Mouse (Mus musculus) heart, postnatal 10 days (tissue): ENCODE measurements around the gene Cap1. TPM values are rescaled to one million over a fixed set of nuclear protein-coding genes. Genes with fewer than 3 reads are reported as not detected.
A peak's percentile ranks its signal among the peaks of the same experiment; 100 is the strongest.

Source experiments
- DNase-seq, 2 experiments: peaks; one replicate each; pipeline ENCODE4 v3.0.0; 2021
- intact Hi-C: fragments of 180-260 bp; cut with DNase I; formaldehyde crosslinking; loops from one replicate; pipeline ENCODE4 v1.15.1; 2025
- total RNA-seq, 2 experiments: library from RNA; stranded (reverse); gene quantifications; 2 replicates each; pipeline ENCODE4 v1.2.3; 2021

Cap1 gene
- total RNA-seq, 2 experiments from 2014 or later = 84.6 to 89.1 TPM

DNA sequence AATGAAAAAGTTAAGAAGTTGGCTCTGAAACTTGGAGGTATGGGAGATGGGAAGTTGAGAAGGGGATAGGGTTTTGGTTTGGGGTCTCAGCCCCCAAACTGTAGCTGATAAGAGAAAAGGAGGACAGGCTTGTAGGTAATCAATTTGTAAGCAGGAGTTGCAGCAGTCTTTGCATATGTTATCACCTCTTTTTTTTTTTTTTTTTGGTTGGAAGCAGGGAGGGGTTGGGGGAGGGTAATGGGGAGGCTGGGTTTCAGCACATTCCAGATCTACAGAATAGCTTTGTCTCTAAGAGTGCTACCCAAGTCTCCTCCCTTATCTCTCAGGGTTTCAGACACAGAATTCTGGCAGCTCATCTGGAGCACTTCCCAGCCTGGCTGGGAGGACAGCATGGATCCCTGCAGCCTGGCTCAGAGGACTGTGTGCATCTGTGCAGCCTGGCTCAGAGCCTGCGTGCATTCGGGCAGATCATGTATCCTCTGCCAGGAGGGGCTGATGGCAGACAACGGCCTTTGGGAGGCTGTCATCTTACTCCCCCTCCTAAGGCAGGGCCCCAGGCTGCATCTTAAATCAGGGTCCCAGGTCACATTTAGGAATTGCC lies 5.1 kb upstream of the Cap1 start:
- intact Hi-C loops = no loop called here
- DNase-seq = peak; percentile 83 to 86

- intact Hi-C loops = no loop called here
- no peak for DNase-seq
Measured at GRCm38 (mm10) chr4:122887336-122887735, 1.5 kb upstream of the Cap1 start.

- intact Hi-C loops = no loop called here
Measured at GRCm38 (mm10) chr4:122886579-122887254, 861 bp upstream of the Cap1 start.

GRCm38 (mm10) chr4:122884481-122885340 lies 1.1 kb downstream of the Cap1 start:
- DNase-seq = peak; percentile 40 to 42
- intact Hi-C loops = no loop called here

More at GRCm38 (mm10) chr4:122886579-122887254, 861 bp upstream of the Cap1 start:
- DNase-seq = no peak

GRCm38 (mm10) chr4:122884051-122884450 lies 1.8 kb downstream of the Cap1 start:
- intact Hi-C loops = no loop called here
- DNase-seq = peak; percentile 23 to 27

GRCm38 (mm10) chr4:122883294-122883693 lies 2.6 kb downstream of the Cap1 start:
- DNase-seq = no peak
- intact Hi-C loops = no loop called here

DNA sequence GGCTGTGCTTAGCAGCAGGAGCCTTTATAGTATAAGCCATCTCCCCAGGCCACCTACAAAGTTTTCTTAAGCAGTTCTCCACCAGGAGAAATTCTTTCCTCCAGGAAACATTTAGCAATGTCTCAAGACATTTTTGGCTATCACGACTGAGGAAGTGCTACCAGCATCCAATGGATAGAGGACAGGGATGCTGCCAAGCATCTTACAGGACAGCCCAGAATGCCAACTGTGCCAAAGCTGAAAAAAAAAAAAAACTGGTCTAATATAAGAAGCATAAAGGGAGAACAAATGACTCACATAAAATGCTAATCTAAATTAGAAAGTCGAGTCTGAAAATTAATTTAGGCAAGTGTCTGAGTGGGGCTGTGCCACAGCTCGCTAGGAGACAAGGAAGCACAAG lies 3.3 kb downstream of the Cap1 start:
- intact Hi-C loops = no loop called here
- DNase-seq = no peak

GRCm38 (mm10) chr4:122878333-122879070 lies 7.4 kb downstream of the Cap1 start:
- DNase-seq = peak in 1 of 2 experiments; percentile 43
- intact Hi-C loops = no loop called here

DNA sequence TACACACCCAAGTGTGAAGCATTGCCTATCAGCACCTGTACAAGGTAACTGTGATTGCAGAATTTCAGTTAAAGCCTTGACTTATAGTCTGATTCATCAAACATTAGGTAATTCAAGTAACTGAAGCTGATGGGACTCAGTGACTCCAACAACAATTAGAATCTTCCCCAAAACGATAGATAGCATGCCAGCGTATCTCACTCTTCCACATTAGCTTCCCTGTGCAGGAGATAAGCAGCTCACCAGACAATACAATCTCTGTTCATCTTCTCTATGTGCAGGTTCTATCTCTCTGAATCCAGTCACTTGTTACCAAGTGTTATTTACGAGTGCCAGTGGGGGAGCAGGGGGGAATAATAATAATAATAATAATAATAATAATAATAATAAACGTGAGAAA lies 12.3 kb downstream of the Cap1 start:
- intact Hi-C loops = loop anchor here (5.0 kb wide), 1 partner anchor 66 kb away; no protein-coding TSS in a partner anchor
- DNase-seq = no peak

DNA sequence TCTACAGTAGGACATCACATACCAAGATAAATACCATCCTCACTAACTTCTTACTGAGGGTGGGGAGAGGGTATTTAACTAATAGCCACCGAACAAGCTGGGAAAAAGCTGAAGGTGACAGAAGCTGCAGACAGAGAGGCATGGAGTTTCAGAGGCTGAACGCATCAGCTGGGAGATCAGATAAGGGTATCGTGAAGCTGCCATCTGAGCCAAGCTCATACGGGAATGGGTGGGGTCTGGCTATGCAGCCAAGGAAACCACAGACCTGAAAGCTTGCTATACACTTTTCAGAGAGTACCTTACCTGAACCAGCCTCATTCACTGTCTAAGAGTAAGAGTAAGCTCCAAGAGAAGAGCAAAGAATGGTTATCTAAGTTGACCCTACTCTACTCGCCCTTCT lies 12.9 kb downstream of the Cap1 start:
- DNase-seq = no peak
- intact Hi-C loops = loop anchor here (5.0 kb wide), 1 partner anchor 66 kb away; no protein-coding TSS in a partner anchor

DNA sequence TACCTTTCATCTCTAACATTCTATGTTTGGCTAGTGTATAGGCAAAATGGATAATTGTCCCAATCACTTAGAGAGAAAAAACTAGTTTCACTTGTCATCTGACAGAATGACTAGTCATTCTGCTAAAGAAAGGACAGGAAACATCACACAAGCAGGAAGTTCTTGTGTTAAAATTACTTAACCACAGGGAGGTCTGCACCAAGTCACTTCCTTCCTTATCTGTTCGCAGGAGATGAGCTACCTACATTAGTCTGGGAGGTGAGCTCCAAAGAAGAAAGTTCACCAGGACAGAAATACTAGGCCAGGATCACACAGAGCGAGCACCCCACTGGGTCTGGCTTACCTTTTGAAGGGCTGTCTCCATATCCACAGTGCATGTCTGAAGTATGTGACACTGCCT lies 13.9 kb downstream of the Cap1 start:
- intact Hi-C loops = loop anchor here (5.0 kb wide), 1 partner anchor 65 kb away; no protein-coding TSS in a partner anchor
- no peak for DNase-seq

GRCm38 (mm10) chr4:122871269-122871668 lies 14.6 kb downstream of the Cap1 start:
- no peak for DNase-seq
- intact Hi-C loops = loop anchor here (5.0 kb wide), 1 partner anchor 64 kb away; no protein-coding TSS in a partner anchor

DNA sequence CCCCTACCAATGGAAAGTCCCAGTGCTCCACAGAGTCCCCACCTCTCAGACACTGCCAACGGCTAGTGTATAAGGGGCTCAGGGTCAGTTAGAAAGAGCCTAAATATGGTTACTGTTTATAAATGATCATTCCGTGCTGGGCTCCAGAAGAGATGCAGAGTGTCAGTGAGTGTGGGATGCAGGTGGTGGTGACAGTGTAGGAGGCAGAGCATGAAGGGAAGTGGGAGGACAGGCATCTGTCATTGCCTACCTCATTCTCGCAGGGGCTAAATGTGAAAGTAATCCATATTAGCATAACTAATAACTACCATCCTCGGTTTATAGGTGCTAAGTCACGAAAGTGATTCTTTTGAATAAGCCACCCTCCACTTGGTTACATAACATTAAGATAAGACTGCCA lies 15.1 kb downstream of the Cap1 start:
- intact Hi-C loops = loop anchor here (5.0 kb wide), 1 partner anchor 63 kb away; no protein-coding TSS in a partner anchor

GRCm38 (mm10) chr4:122870027-122870426 lies 15.8 kb downstream of the Cap1 start:
- DNase-seq = no peak
- intact Hi-C loops = loop anchor here (5.0 kb wide), 1 partner anchor 63 kb away; no protein-coding TSS in a partner anchor

More for the DNA sequence above, 15.1 kb downstream of the Cap1 start:
- DNase-seq = no peak

- DNase-seq = no peak
- intact Hi-C loops = no loop called here
Measured at GRCm38 (mm10) chr4:122868041-122868440, 17.8 kb downstream of the Cap1 start.

DNA sequence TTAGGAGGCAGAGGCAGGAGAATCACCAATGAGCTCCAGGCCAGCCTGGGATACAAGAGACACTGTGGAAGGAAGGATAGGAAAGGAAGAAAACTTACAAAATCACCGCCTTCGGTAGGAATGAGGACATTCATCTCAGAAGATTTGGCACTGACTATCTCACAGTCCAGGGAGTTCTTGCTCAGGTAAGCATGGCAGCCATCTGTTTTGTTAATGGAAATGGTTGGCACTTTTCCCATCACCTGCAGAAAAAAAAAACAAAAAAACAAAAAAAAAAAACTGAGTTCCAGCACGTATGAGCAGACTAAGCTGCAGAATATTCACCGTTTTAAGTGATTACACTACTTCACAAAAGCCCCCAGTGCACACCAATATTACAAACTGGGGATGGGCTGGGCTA lies 24.0 kb downstream of the Cap1 start:
- intact Hi-C loops = no loop called here
- DNase-seq = no peak

GRCm38 (mm10) chr4:122859096-122859674 lies 26.7 kb downstream of the Cap1 start:
- DNase-seq = no peak
- intact Hi-C loops = loop anchor here (2.0 kb wide), 1 partner anchor 50 kb away; no protein-coding TSS in a partner anchor

DNA sequence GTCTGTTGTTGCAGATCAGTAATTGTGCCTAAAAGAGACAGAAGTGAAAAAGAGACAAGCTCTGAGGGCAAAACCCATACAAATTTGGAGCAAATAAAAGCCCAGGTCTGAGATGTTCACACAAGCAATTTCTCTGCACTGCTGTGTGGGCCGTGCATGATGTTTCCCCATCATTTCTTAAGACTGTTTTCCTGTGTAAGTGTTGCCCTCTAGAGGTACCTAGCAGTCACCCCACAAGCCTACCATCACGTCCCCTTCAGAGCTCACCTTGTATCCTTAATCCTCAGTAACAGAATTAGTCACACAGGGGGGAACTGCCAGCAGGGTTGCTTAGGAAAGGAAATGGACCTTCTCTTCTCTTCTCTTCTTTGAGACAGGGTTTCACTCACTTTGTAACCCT lies 27.9 kb downstream of the Cap1 start:
- no peak for DNase-seq
- intact Hi-C loops = loop anchor here (2.0 kb wide), 1 partner anchor 49 kb away; no protein-coding TSS in a partner anchor

DNA sequence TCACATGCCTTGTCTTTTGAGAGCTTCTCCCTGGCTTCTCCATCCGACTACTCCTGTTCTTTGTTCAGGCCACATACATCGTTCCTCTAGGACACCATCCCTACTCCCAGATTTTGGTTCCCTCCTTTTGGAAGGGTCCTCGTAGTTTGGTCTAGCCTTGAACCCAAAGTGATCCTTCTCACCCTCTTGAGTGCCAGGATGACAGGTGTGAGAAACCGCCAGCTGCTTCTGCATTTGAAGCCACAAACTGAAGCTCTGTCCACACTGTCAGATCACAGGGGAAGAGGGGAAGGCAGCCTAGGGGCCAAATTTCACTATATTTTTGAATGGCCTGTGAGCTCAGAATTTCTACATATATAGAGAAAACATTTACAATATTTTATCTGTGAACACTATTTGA lies 31.1 kb downstream of the Cap1 start:
- DNase-seq = no peak
- intact Hi-C loops = no loop called here

DNA sequence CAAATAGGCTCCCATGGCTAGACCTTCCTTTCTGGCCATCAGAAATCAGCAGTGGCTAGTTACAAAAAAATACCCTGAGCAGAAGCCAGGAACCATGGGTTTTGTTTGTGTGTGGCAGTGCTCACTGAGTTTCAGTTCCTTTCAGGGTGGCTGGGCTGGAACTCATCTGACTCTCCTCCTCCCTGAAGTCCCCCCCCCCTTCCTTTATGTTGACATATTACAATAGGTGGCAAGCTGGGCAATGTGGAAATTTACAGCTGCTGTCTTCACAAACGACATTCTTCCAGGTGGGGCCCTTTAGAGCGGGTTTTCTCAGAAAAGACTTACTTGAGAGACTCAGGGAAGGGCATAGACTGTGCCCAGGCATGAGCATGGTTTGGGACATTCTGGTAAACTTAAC lies 32.2 kb downstream of the Cap1 start:
- intact Hi-C loops = no loop called here
- no peak for DNase-seq
